Mouse (Mus musculus) hindbrain, embryonic 12.5 days (tissue): ENCODE results near the gene Slc7a15. TPM values are rescaled to one million over a fixed set of nuclear protein-coding genes. Genes with fewer than 3 reads are reported as not detected.
A peak's percentile ranks its signal among the peaks of the same experiment; 100 is the strongest.

Source experiments
- ATAC-seq: fragments of 200-750 bp; cut with Nextera tagmentation; 2 replicates; pipeline ENCODE4 v1.8.0; 2017; ENCODE audit warnings: moderate TSS enrichment; ENCODE audit not compliant: low FRiP score
- H3K27ac ChIP-seq: fragments of 300-500 bp; sonication (generic); 2 replicates; pipeline ENCODE4 v1.5.1; 2016; ENCODE audit warnings: mild to moderate bottlenecking
- H3K27me3 ChIP-seq: fragments of 300-500 bp; sonication (generic); 2 replicates; pipeline ENCODE4 v1.6.1; 2016; ENCODE audit warnings: mild to moderate bottlenecking
- H3K36me3 ChIP-seq: fragments of 300-500 bp; sonication (generic); 2 replicates; pipeline ENCODE4 v1.6.1; 2016; ENCODE audit warnings: mild to moderate bottlenecking
- H3K4me1 ChIP-seq: fragments of 300-500 bp; sonication (generic); 2 replicates; pipeline ENCODE4 v1.6.1; 2016
- H3K4me2 ChIP-seq: fragments of 300-500 bp; sonication (generic); replicated peaks from 2 replicates; pipeline ENCODE4 v1.6.1; 2016; ENCODE audit warnings: mild to moderate bottlenecking
- H3K4me3 ChIP-seq: fragments of 300-500 bp; sonication (generic); 2 replicates; pipeline ENCODE4 v1.5.1; 2016; ENCODE audit warnings: mild to moderate bottlenecking
- H3K9ac ChIP-seq: fragments of 300-500 bp; sonication (generic); 2 replicates; pipeline ENCODE4 v1.6.1; 2016; ENCODE audit warnings: mild to moderate bottlenecking, moderate library complexity
- H3K9me3 ChIP-seq: fragments of 300-500 bp; sonication (generic); replicated peaks from 2 replicates; pipeline ENCODE4 v1.6.1; 2016; ENCODE audit warnings: mild to moderate bottlenecking
- WGBS: fragments of 180-500 bp; shearing (Covaris S2); methylation state at CpG from one replicate; pipeline ENCODE4 v1.1.7; 2016; 5-methylcytosine and 5-hydroxymethylcytosine counted together
- polyA plus RNA-seq: library from polyadenylated mRNA; unstranded; fragments of >200 nt; fragmentation: Nextera tagmentation; extraction: Ambion mirVana; gene quantifications from 2 replicates; pipeline ENCODE4 v1.2.1, GENCODE M21; 2016

The Slc7a15 gene
- polyA plus RNA-seq, 1 experiment from 2014 or later: not detected

DNA sequence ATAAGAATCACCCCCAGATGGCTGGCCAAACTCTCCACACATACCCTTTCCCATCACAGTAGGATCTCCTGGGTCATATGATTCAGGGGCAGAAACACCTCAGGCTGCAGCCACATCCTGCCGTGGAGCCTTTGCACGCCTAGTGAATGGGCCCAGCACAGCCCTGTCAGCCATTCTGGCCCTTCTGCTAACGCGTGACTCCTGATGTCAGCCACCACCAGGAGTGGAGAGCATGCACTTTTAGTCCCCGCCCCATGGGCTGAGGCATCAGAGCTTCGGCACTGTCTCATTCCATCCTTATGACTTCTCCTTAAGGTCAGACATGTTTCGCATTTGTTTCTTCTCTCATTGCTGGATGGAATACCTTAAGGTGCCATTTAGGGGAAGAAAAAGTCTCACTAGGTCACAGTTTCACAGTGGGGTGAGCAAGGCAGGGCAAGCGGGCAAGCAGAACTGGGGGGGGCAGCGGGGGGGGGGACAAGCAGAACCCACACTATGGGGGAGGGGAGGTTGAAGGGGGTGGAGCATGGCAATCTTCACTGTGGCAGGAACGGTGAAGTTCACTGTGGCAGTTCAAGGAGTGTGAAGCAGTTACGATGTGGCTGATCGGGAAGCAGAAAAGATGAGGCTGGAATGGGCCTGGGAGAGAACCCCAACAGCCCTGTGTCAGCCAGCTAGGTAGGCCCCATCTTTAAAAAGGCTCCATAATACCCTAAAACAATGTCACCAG, 79.3 kb downstream of the Slc7a15 start:
- H3K27me3 ChIP-seq: no peaks in the 10 kb centered on the region
- no peak for ATAC-seq
- H3K9ac ChIP-seq: no peak overlapping the region
- no peaks in the 10 kb centered on the region for H3K9me3 ChIP-seq
- no peaks in the 10 kb centered on the region for H3K4me1 ChIP-seq
- H3K27ac ChIP-seq: no peak overlapping the region
- H3K36me3 ChIP-seq: no peaks in the 10 kb centered on the region
- no peak overlapping the region for H3K4me3 ChIP-seq
- no peak overlapping the region for H3K4me2 ChIP-seq
- WGBS: 60% methylated on average over 12 of the region's 12 CpGs

DNA sequence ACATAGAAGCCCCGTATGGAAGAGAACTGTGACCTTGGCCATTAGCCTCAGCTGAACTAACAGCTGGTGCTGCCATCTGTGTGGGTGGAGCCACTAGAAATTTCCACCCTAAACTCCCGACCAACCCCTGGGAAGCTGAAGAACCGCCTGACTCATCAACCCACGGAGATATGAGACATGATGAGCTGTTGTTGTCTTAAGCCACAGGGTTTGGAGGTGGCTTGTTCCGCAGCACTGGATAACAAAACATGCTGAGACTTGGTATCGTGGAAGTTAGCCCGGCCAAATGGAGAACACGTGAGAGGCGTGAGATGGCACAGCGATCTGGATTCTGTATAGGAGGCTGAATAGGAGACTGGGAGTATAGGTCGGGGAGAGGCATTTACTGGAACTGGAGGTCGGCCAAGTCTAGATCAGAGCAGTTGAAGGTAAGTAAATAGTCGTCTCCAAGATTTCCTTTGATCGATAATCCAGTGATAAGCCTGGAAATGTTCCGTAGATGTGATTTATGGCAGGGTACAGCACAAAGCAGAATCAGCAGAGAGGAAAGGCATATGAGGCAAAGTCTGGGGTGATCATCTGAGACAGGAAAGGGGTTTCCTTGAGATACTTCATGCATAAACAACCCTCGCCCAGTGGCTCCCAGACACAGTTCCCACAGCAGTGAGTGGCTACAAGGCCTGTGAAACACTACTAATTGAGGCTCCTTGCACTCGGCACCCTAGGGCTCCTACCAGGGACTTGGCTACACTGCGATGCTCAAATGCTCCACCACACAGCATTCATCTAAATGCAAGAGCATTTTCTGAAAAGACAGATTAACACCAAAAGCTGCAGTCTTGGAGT, 87.6 kb downstream of the Slc7a15 start:
- WGBS: 78% methylated on average over 18 of the region's 18 CpGs
- Histone ChIP-seq H3K4me1 (no peaks in the 10 kb centered on the region), H3K36me3 (no peaks in the 10 kb centered on the region), H3K27ac (no peak overlapping the region), H3K4me3 (no peak overlapping the region), H3K9ac (no peak overlapping the region), H3K4me2 (no peak overlapping the region), H3K9me3 (no peaks in the 10 kb centered on the region), H3K27me3 (no peaks in the 10 kb centered on the region)
- no peak for ATAC-seq

GRCm38 (mm10) chr12:8510317-8510988, 88.4 kb downstream of the Slc7a15 start:
- H3K4me1 ChIP-seq: no peaks in the 10 kb centered on the region
- H3K9me3 ChIP-seq: no peaks in the 10 kb centered on the region
- H3K27me3 ChIP-seq: no peaks in the 10 kb centered on the region
- H3K4me2 ChIP-seq: no peak overlapping the region
- H3K9ac ChIP-seq: no peak overlapping the region
- 78% methylated on average over 6 of the region's 6 CpGs for WGBS
- no peak overlapping the region for H3K27ac ChIP-seq
- H3K36me3 ChIP-seq: no peaks in the 10 kb centered on the region
- H3K4me3 ChIP-seq: no peak overlapping the region
- no peak for ATAC-seq

GRCm38 (mm10) chr12:8509693-8510092, 89.2 kb downstream of the Slc7a15 start:
- WGBS: 69% methylated on average over 5 of the region's 5 CpGs
- no peaks in the 10 kb centered on the region for H3K9me3 ChIP-seq

GRCm38 (mm10) chr12:8506954-8507707, 91.7 kb downstream of the Slc7a15 start:
- Histone ChIP-seq H3K27me3 (no peaks in the 10 kb centered on the region), H3K9me3 (no peaks in the 10 kb centered on the region), H3K4me1 (no peaks in the 10 kb centered on the region), H3K9ac (no peak overlapping the region), H3K27ac (no peak overlapping the region), H3K36me3 (no peaks in the 10 kb centered on the region), H3K4me2 (no peak overlapping the region), H3K4me3 (no peak overlapping the region)
- WGBS: 78% methylated on average over 9 of the region's 9 CpGs
- no peak for ATAC-seq

More at GRCm38 (mm10) chr12:8509693-8510092, 89.2 kb downstream of the Slc7a15 start:
- no peak for ATAC-seq
- Histone ChIP-seq H3K9ac (no peak overlapping the region), H3K4me1 (no peaks in the 10 kb centered on the region), H3K27ac (no peak overlapping the region), H3K4me2 (no peak overlapping the region), H3K4me3 (no peak overlapping the region), H3K36me3 (no peaks in the 10 kb centered on the region), H3K27me3 (no peaks in the 10 kb centered on the region)

- H3K9ac ChIP-seq: no peak overlapping the region
- peaks cover 8% of the 10 kb centered on the region for H3K4me1 ChIP-seq
- no peaks in the 10 kb centered on the region for H3K9me3 ChIP-seq
- H3K36me3 ChIP-seq: no peaks in the 10 kb centered on the region
- whole genome bisulfite sequencing: 90% methylated on average over 6 of the region's 6 CpGs
- H3K27me3 ChIP-seq: no peaks in the 10 kb centered on the region
- no peak overlapping the region for H3K4me3 ChIP-seq
- ATAC-seq: no peak
- H3K27ac ChIP-seq: no peak overlapping the region
- H3K4me2 ChIP-seq: no peak overlapping the region
These were observed 94.7 kb downstream of the Slc7a15 start for GRCm38 (mm10) chr12:8504131-8504530.

- Histone ChIP-seq H3K4me2 (no peak overlapping the region), H3K4me3 (no peak overlapping the region), H3K27ac (no peak overlapping the region), H3K9me3 (no peaks in the 10 kb centered on the region), H3K27me3 (no peaks in the 10 kb centered on the region), H3K36me3 (no peaks in the 10 kb centered on the region), H3K9ac (no peak overlapping the region), H3K4me1 (peaks cover 12% of the 10 kb centered on the region)
- ATAC-seq: no peak
- WGBS: 16% methylated on average over 6 of the region's 6 CpGs
These were observed 96.3 kb downstream of the Slc7a15 start for GRCm38 (mm10) chr12:8502546-8502945.

DNA sequence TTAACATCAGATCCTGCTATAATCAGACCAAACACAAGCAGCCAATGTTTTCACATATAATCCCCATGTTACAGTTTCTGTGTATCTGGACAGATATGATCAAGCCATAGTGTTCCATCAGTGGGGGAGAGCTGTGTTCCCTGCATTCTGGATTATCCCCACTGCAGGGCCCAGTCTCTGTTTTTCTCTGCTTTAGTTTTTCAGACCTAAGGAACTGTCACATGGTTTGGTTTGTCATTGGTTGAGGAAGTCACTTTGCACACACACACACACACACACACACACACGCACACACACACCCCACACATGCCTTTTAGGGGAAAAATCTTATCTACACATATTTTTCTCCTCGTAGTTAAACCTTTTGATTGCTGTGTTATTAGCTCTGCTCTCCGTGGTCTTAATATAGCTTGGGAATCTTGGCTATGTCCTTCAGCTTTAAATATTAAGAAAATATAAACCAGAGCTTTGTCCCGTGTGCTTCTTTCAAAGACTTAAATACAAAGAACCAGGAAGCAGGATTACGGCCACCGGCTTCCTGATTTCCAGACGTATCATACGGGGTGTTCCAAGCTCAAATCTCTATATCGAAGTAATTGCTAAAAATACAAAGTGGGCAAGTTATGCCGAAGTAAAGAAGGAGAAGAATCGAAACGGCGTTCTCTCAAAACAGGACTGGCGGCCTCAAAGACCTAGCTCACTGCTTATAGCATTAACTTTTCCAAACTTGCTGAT, 97.1 kb downstream of the Slc7a15 start:
- Histone ChIP-seq H3K4me3 (no peak overlapping the region), H3K4me2 (no peak overlapping the region), H3K27me3 (no peaks in the 10 kb centered on the region), H3K4me1 (peaks cover 20% of the 10 kb centered on the region), H3K27ac (no peak overlapping the region), H3K36me3 (no peaks in the 10 kb centered on the region), H3K9me3 (no peaks in the 10 kb centered on the region), H3K9ac (no peak overlapping the region)
- 92% methylated on average over 14 of the region's 14 CpGs for WGBS
- ATAC-seq: no peak

DNA sequence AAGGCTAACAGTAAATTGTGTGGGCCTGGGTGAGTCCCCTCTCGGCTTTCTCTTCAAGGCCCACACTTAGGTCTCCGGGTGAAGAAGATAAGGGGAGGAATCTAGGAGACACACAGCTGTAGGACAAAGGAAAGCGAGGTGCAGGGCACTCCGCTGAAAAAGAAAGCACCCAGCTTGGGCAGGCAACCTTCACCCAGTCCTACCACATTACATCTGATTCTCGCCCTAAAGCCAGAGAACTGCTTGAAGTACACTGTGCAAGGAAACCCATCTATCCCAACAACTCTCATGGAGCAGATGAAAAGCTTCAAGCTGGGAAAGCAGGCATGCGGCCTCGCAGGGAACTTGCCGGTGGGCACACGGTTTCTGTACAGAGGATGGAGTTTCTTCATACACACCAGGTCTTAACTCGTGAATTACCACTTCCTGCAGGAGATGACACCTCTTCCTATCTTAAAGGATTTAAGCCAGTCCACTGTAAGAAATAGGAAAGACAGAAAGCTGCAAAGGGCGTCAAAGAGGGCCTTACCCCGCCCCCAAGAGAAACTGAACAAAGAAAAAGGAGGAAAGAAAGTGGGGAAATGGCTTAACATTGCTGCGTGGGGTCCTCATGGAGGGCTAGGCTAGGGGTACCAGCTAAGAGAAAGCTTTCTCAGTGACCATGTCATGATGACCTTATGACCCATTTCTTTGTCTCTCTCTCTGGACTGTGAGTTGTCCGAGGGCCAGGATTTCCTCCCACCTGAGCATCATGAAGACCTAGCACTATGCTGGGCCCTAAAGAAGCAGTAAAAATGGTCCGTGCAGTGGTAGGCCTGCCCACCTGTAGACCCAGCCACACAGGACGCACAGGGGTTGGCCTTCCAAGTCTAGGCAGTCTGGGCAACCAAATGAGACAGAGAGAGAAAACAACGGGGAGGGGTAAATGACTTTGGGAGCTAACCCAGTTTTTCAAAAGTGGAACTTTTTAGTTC, 98.0 kb downstream of the Slc7a15 start:
- ATAC-seq: peak; percentile 11; the same call in 1 of the 2 replicates

DNA sequence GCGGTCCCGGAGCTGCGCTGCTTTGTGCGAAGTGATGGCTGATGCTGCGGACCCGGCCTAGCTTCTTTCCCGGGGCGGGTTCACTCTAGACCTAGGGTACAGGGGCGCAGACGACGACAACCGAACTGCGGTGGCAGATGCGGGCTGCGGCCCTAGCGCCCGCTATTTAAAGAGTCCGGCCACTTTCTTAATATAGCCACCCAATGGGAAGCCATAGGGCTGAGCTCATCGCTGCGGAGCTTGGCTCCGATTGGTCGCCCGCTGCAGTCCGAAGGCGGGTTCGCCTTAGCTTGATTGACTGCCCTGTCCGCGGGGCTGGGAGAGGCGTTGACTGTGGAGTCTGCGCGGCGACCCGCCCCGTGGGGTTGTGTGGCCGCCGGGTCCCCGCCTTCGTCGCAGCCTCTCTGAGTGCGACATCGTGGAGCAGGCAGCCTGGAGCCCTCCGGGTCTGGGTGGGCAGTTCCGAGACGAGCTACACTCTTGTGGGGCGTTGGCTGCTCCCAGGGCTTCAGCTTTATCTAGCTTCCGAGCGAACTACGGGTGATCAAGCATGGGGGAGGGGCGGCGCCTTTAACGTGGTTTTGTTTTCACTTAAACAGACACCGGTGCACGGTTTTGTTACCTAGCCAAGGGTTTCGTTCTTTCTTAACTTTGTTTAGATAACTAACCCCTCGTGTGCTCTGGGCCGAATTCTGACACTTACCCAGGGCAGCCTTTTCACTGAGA, 98.8 kb downstream of the Slc7a15 start, which contains the start of gene Rhob:
TSS of gene Rhob (minus strand) at position 139 of the 726 bp plus-strand sequence.
- Histone ChIP-seq H3K4me2 (peak within 1 kb of the TSS; percentile 82), H3K27me3 (no peaks in the 10 kb centered on the region), H3K9me3 (no peaks in the 10 kb centered on the region), H3K4me1 (peaks cover 30% of the 10 kb centered on the region), H3K9ac (peak within 1 kb of the TSS; percentile 99), H3K27ac (peak within 1 kb of the TSS; percentile 100), H3K4me3 (peak within 1 kb of the TSS; percentile 93), H3K36me3 (no peaks in the 10 kb centered on the region)
- peak; percentile 98 for ATAC-seq
- under 1% methylated on average over 56 of the region's 56 CpGs for WGBS

More for the DNA sequence above, 98.0 kb downstream of the Slc7a15 start:
- H3K36me3 ChIP-seq: no peaks in the 10 kb centered on the region
- peak overlapping the region; percentile 100 for H3K27ac ChIP-seq
- H3K4me2 ChIP-seq: peak overlapping the region; percentile 82
- peak overlapping the region; percentile 93 for H3K4me3 ChIP-seq
- H3K27me3 ChIP-seq: no peaks in the 10 kb centered on the region
- H3K9me3 ChIP-seq: no peaks in the 10 kb centered on the region
- peaks cover 28% of the 10 kb centered on the region for H3K4me1 ChIP-seq
- H3K9ac ChIP-seq: peak overlapping the region; percentile 99
- WGBS: 42% methylated on average over 17 of the region's 17 CpGs
